Mouse (Mus musculus) heart, embryonic 14.5 days (tissue): ENCODE data around the gene Cdipt. TPM values are rescaled to one million over a fixed set of nuclear protein-coding genes. Genes with fewer than 3 reads are reported as not detected.
A peak's percentile ranks its signal among the peaks of the same experiment; 100 is the strongest.

Source experiments
- ATAC-seq: fragments of 200-750 bp; cut with Nextera tagmentation; 2 replicates; pipeline ENCODE4 v1.8.0; 2017; ENCODE audit warnings: low read depth, moderate TSS enrichment; ENCODE audit not compliant: insufficient number of reproducible peaks, insufficient read depth, low FRiP score
- H3K27ac ChIP-seq, 2 experiments: fragments of 200-500 bp in 1 of 2; fragments of 300-500 bp in 1 of 2; sonication (generic) in 1 of 2; replicated peaks in 1 of 2; 2 replicates each; pipeline ENCODE4 v1.5.1; 2012 to 2014; ENCODE audit warnings: low read depth in 2 of 2, low read length in 2 of 2, control low read depth in 1 of 2, mild to moderate bottlenecking in 1 of 2, mixed read lengths in 1 of 2; ENCODE audit not compliant: control insufficient read depth in 1 of 2, insufficient read depth in 1 of 2
- H3K27me3 ChIP-seq: fragments of 300-500 bp; sonication (generic); 2 replicates; pipeline ENCODE4 v1.6.1; 2014; ENCODE audit warnings: mild to moderate bottlenecking, low read length, control low read depth; ENCODE audit not compliant: control insufficient read depth, insufficient read depth
- H3K36me3 ChIP-seq: fragments of 300-500 bp; sonication (generic); 2 replicates; pipeline ENCODE4 v1.6.1; 2014; ENCODE audit warnings: mild to moderate bottlenecking, control low read depth, low read length, mixed read lengths; ENCODE audit not compliant: control insufficient read depth, insufficient read depth
- H3K4me1 ChIP-seq, 2 experiments: fragments of 200-500 bp in 1 of 2; fragments of 300-500 bp in 1 of 2; sonication (generic) in 1 of 2; 2 replicates each; pipeline ENCODE4 v1.6.1; 2012 to 2014; ENCODE audit warnings: low read length in 2 of 2, control low read depth in 1 of 2, mixed read lengths in 1 of 2; ENCODE audit not compliant: control insufficient read depth in 2 of 2, insufficient read depth in 2 of 2
- H3K4me2 ChIP-seq: fragments of 300-500 bp; sonication (generic); 2 replicates; pipeline ENCODE4 v1.6.1; 2014; ENCODE audit warnings: mild to moderate bottlenecking, low read length
- H3K4me3 ChIP-seq, 2 experiments: fragments of 200-500 bp in 1 of 2; fragments of 300-500 bp in 1 of 2; sonication (generic) in 1 of 2; 2 replicates each; pipeline ENCODE4 v1.5.1; 2012 to 2014; ENCODE audit warnings: low read length in 2 of 2, mild to moderate bottlenecking in 2 of 2, control low read depth in 1 of 2, low read depth in 1 of 2, moderate library complexity in 1 of 2; ENCODE audit not compliant: control insufficient read depth in 1 of 2, insufficient read depth in 1 of 2
- H3K9ac ChIP-seq: fragments of 300-500 bp; sonication (generic); 2 replicates; pipeline ENCODE4 v1.6.1; 2014; ENCODE audit warnings: mild to moderate bottlenecking, low read length
- H3K9me3 ChIP-seq: fragments of 300-500 bp; sonication (generic); 2 replicates; pipeline ENCODE4 v1.6.1; 2016; ENCODE audit warnings: low read length, control low read depth; ENCODE audit not compliant: control insufficient read depth
- WGBS: fragments of 180-500 bp; shearing (Covaris S2); extraction: QIAGEN DNeasy Blood & Tissue Kit; methylation state at CpG from one replicate; pipeline ENCODE4 v1.1.7; 2014; 5-methylcytosine and 5-hydroxymethylcytosine counted together
- polyA plus RNA-seq: library from polyadenylated mRNA; unstranded; fragments of >200 nt; fragmentation: Nextera tagmentation; extraction: Ambion mirVana; gene quantifications from 2 replicates; pipeline ENCODE4 v1.2.1, GENCODE M21; 2014

Gene Cdipt
- polyA plus RNA-seq, 1 experiment from 2014 or later: 74.6 TPM

DNA sequence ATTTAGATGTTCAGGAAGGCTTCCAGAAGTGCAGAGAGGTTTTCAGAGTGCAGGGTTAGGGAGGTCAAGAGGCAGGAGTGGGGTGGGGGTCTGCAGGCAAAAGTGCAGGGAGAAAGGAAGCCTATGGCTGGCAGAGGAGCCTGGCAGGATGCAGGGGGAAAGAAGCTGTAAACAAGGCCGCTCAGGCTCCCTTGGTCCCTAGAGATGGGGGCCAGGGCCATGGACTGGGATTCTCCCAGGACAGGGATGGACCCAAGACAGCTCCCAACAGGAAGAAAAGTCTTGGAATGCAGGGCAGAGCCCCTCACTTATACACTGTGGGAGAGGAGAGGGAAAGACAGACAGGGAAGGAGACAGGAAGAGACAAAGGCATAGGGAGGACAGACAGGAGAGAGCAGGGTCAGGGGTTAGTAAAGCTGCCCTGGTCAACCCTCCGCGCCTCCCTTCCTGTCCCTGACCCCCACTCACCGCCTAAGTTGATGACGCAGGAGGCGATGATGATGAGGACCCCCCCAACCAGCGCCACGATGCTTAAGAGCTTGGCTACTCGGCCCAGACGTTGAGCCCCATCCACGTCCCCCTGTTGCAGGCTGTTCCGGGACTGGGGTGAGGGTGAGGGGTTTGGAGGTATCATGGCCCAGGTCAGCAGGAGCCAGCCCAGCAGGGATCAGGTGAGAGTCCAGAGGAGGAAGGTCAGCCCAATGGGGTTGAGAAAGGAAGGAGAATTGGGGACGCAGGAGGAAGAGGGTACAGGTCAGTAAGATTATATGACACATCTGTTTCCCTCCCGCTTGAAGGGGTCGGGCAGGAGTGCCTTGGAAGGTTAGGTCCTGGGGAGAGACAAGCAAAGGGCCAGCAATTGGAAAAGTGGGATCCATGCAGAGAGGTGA is 42.9 kb downstream of the Cdipt start:
- no peak overlapping the region for H3K4me2 ChIP-seq
- H3K27ac ChIP-seq: no peak overlapping the region
- H3K9ac ChIP-seq: no peak overlapping the region; the same call in 1 of the 2 replicates
- H3K9me3 ChIP-seq: no peaks in the 10 kb centered on the region
- H3K36me3 ChIP-seq: peaks cover 34% of the 10 kb centered on the region
- no peak for ATAC-seq
- no peak overlapping the region for H3K4me3 ChIP-seq
- H3K27me3 ChIP-seq: no peaks in the 10 kb centered on the region
- H3K4me1 ChIP-seq: peaks cover 27 to 65% of the 10 kb centered on the region in 2 experiments
- WGBS: 72% methylated on average over 15 of the region's 15 CpGs

DNA sequence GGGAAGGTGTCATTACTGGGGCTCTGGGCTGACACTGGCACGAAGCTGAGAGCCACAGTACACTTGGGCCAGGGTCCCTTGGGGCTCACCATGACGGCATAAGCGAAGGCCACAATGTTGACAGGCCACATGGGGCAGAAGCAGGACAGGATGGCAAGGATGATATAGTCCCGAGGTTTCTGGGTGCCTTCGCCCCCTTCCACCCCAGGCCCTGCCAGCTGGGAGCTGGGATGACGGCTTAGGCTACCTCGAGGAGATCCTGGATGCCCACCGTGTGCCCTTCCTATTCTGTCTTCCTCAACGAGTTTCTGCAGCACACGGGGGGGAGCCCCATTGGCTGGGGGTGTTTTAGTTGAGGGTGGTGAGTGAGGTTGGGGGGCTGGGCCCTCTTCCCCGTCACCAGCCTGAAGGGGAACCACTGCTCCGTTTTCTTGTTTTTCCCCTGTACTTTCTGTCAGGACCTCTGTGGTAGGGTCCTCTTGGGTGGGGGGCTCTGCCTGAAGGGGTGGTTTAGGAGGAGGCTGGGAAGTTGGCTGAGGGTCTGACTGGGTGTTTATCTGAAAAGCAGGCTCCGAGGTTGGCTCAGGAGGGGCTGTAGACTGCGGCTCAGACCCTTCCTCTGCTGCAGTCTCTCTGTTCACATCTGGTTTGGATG is 43.7 kb downstream of the Cdipt start:
- Histone ChIP-seq H3K27ac (no peak overlapping the region), H3K36me3 (peaks cover 41% of the 10 kb centered on the region), H3K9me3 (no peaks in the 10 kb centered on the region), H3K4me1 (peaks cover 32 to 68% of the 10 kb centered on the region in 2 experiments), H3K4me3 (no peak overlapping the region), H3K4me2 (no peak overlapping the region), H3K9ac (no peak overlapping the region; the same call in 1 of the 2 replicates), H3K27me3 (no peaks in the 10 kb centered on the region)
- no peak for ATAC-seq
- WGBS: 80% methylated on average over 14 of the region's 14 CpGs

GRCm38 (mm10) chr7:127020031-127020430 is 44.3 kb downstream of the Cdipt start:
- H3K4me1 ChIP-seq: peaks cover 34 to 67% of the 10 kb centered on the region in 2 experiments
- peak overlapping the region in 1 of 2 experiments; percentile 49; a peak in 1 of 4 replicates for H3K4me3 ChIP-seq
- peaks cover 40% of the 10 kb centered on the region for H3K36me3 ChIP-seq
- no peak for ATAC-seq
- no peak overlapping the region for H3K27ac ChIP-seq
- H3K27me3 ChIP-seq: no peaks in the 10 kb centered on the region
- peak overlapping the region; percentile 72 for H3K9ac ChIP-seq
- H3K4me2 ChIP-seq: peak overlapping the region; percentile 85
- WGBS: 67% methylated on average over 3 of the region's 3 CpGs
- no peaks in the 10 kb centered on the region for H3K9me3 ChIP-seq

- Histone ChIP-seq H3K4me1 (peaks cover 30 to 62% of the 10 kb centered on the region in 2 experiments), H3K27ac (0 out of 4 replicates have a peak overlapping the region, but pooled peaks of 1 of the 2 experiments have one; percentile 48)
- 42% methylated on average over 5 of the region's 5 CpGs for WGBS
Observed at GRCm38 (mm10) chr7:127020491-127020890, 44.8 kb downstream of the Cdipt start.

GRCm38 (mm10) chr7:127020901-127021562 is 45.3 kb downstream of the Cdipt start, which contains the start of the genes Gm42742 and Prrt2:
Gm42742 (minus strand) TSS chr7:127021097.
Prrt2 (minus strand) TSS chr7:127021211.
- peak within 1 kb of the TSS; percentile 49 to 63 for H3K4me3 ChIP-seq
- peaks cover 31% of the 10 kb centered on the region for H3K36me3 ChIP-seq
- H3K9ac ChIP-seq: peak within 1 kb of the TSS; percentile 72
- H3K27ac ChIP-seq: peak within 1 kb of the TSS; percentile 28 to 48; a peak in 2 of 4 replicates
- no peaks in the 10 kb centered on the region for H3K9me3 ChIP-seq
- H3K27me3 ChIP-seq: no peaks in the 10 kb centered on the region
- ATAC-seq: no peak
- under 1% methylated on average over 37 of the region's 37 CpGs for WGBS
- peak within 1 kb of the TSS; percentile 85 for H3K4me2 ChIP-seq
- H3K4me1 ChIP-seq: peaks cover 25 to 57% of the 10 kb centered on the region in 2 experiments

More at GRCm38 (mm10) chr7:127020491-127020890, 44.8 kb downstream of the Cdipt start:
- Histone ChIP-seq H3K4me3 (peak overlapping the region; percentile 49 to 63), H3K9ac (peak overlapping the region; percentile 72), H3K9me3 (no peaks in the 10 kb centered on the region), H3K36me3 (peaks cover 36% of the 10 kb centered on the region), H3K27me3 (no peaks in the 10 kb centered on the region), H3K4me2 (peak overlapping the region; percentile 85)
- no peak for ATAC-seq

- peak overlapping the region; percentile 72 for H3K9ac ChIP-seq
- WGBS: 42% methylated on average over 5 of the region's 5 CpGs
- peak overlapping the region; percentile 49 to 63 for H3K4me3 ChIP-seq
- peak overlapping the region; percentile 28 to 48; a peak in 2 of 4 replicates for H3K27ac ChIP-seq
- ATAC-seq: no peak
- H3K36me3 ChIP-seq: peaks cover 31% of the 10 kb centered on the region
- H3K4me1 ChIP-seq: peaks cover 25 to 57% of the 10 kb centered on the region in 2 experiments
- H3K27me3 ChIP-seq: no peaks in the 10 kb centered on the region
- no peaks in the 10 kb centered on the region for H3K9me3 ChIP-seq
- peak overlapping the region; percentile 85 for H3K4me2 ChIP-seq
Observed at GRCm38 (mm10) chr7:127021563-127022527, 46.1 kb downstream of the Cdipt start.
